Mouse (Mus musculus): ENCODE measurements around the gene Iqsec1.

The Iqsec1 gene

GRCm38 (mm10) chr6:90988648-90989317 lies at the start of gene Iqsec1:
TSS of gene Iqsec1 (minus strand) at chr6:90988685.
- peak; percentile 68 for DNase-seq (ENCODE audit: low read depth)

- DNase-seq (ENCODE audit: low read depth), result no peak
Observed at GRCm38 (mm10) chr6:91028256-91028655, 39.8 kb upstream of the Iqsec1 start.

- no peak for DNase-seq (ENCODE audit: low read depth)
Observed at GRCm38 (mm10) chr6:91020810-91021209, 32.3 kb upstream of the Iqsec1 start.

DNA sequence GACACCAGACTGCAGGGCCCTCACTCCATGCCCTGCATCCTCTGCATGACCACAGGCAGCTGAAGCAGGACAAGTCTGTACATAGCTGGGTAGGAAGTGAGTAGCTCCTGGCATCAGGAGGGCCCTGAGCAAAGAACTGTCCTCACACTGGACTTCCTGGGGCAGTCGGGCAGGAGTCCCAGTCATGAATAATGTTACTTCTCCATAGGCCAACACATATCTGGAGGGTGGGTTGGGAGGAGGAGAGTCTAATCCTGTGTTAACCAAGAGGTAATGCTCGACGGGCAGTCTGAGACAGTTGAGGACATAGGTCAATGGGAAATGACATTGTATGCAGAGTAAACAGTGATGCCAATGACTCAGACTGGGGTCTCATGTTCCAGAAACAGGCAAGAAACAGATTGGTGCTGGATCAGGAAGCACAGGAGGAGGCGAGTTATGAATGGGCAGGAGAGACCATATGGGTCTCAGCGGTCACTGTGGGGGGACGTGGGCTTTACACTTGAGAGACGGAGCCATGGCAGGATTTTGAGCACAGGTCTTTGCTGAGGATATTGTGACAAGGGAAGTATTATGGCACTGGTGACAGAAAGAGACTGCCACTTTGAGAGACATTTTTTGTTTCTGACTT lies 28.2 kb upstream of the Iqsec1 start:
- no peak for DNase-seq (ENCODE audit: low read depth)

GRCm38 (mm10) chr6:91014198-91014958 lies 25.9 kb upstream of the Iqsec1 start:
- no peak for DNase-seq (ENCODE audit: low read depth)

DNA sequence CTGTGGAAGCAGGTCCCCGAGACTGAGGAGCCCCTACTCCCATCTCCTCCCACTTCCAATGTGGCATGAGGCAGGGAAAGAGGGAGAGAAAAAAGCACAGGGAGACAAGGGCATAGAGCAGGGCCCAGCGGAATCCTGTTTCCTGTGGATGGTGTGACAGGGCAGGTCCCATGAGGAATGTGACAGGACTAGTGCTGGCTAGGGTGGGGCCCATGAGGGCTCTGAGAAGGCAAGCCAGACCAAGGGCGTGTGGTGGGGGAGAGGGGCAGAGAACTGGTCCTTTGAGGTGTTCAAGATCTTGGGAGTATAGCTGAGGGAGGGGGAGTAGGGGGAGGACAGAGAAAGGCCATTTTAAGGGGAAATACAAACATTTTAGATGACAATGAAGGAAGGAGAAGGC lies 24.0 kb upstream of the Iqsec1 start:
- DNase-seq (ENCODE audit: low read depth), result no peak

- no peak for DNase-seq (ENCODE audit: low read depth)
Observed at GRCm38 (mm10) chr6:91011568-91011967, 23.1 kb upstream of the Iqsec1 start.

DNA sequence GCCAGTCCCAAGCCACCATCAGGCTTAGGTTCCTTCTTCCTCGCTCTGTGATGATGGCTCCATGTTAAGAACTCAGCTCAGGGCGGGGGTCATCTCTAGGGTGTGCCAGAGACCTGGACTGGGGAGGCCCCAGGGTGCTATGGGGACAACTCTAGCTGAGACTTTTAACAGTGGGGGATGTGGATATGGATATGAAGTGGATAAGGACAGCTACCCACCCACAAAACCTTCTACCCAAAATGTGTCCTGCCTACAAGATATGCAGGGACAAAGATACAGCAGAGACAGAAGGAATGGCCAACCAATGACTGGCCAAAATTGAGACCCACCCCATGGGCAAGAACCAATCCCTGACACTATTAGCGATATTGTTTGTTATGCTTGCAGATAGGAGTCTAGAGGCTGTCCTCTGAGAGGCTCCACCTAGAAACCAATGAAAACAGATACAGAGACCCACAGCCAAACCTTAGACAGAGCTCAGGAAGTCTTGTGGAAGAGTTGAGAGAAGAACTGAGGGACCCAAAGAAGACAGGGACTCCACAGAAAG lies 19.9 kb upstream of the Iqsec1 start:
- DNase-seq (ENCODE audit: low read depth), result no peak

GRCm38 (mm10) chr6:91007207-91007606 lies 18.7 kb upstream of the Iqsec1 start:
- DNase-seq (ENCODE audit: low read depth), result no peak

GRCm38 (mm10) chr6:91004157-91004556 lies 15.7 kb upstream of the Iqsec1 start:
- no peak for DNase-seq (ENCODE audit: low read depth)

DNA sequence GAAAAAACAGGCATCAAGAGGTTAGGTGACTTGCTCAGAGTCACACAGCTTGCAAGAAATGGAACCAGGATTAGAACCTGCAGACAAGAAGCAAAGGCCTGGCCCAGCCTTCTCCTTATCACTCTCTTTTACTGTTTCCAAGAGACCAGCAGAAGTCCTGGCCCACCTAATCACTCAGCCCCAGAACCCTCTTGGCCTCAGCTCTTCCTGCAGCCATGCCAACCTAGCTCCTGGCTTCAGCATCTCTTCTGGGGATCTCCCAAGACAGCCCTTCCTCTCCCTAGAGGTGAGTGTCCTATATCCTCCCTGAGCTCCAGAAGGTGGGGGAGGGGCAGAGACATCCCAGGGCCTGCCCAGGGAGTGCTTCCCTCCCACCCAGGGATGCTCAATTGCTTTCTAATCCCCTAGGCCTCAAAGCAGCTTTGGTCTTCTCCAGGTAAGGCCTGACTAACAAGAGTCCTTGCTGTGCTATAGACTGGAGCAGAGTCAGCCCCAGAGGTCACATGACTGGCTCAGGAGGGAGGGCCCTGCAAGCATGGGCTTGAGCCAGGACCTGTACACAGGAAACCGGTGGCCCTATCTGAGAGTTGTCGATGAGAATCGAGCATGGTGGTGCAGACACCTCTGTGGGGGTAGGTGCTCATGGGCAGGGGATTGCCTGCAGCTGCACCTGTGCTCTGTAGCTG lies 15.0 kb upstream of the Iqsec1 start:
- no peak for DNase-seq (ENCODE audit: low read depth)

DNA sequence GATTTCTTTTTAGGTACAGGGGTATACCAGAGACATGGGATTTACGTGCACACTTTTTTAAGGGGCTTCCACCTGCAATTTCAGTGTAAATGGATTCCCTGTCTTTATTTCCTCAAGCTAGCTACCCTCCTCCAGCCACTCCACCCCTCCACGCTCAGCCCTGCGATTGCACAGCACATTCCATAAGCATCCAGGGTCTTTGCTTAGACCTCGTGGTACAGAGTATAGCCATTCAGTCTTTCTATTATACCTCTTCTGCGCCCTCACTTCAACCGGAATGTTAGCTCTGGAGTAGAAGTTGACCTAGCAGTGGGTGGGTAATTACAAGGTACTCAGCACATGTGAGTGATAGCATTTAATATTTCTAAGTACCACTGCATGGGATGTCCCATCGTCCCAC lies 13.1 kb upstream of the Iqsec1 start:
- DNase-seq (ENCODE audit: low read depth), result no peak

GRCm38 (mm10) chr6:91000819-91001525 lies 12.5 kb upstream of the Iqsec1 start:
- no peak for DNase-seq (ENCODE audit: low read depth)

- no peak for DNase-seq (ENCODE audit: low read depth)
Observed at GRCm38 (mm10) chr6:90999176-90999575, 10.7 kb upstream of the Iqsec1 start.

DNA sequence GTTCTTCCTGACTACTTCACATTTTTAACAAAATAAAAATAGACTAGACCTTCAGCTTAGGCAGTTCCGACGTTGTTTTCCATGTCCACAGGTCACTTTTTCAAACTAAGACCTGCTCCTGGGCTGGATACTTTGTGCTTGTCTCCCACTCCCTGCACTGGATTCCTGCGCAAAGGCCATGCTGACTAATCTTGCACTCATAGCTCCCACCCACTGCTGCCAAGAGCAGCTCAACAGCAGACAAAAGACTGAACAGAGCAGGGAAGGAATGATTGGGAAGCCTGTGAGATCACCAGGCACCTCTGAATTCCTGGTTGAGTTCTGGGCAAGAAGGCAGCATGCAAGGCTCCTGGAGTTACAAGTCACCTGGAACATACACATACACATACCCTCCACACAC lies 8.5 kb upstream of the Iqsec1 start:
- DNase-seq (ENCODE audit: low read depth), result no peak

GRCm38 (mm10) chr6:90996181-90996580 lies 7.7 kb upstream of the Iqsec1 start:
- no peak for DNase-seq (ENCODE audit: low read depth)

DNA sequence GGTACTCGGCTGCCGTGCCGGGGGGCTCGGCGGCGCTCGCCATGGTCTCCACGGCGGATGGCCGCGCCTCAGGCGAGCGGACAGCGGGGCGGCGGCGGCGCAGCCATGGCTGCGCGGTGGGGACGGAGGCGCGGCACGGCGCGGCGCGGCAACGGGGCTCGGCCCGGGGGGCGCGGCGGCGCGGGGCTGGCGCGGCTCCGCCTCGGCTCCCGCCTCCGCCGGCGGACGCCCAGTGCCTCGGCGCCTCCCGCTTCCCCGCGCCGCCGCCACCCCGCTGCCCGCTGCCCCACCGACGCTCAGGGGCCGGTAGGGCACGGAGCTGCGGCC lies 223 bp downstream of the Iqsec1 start:
- no peak for DNase-seq (ENCODE audit: low read depth)

GRCm38 (mm10) chr6:90987561-90988298 lies 755 bp downstream of the Iqsec1 start:
- DNase-seq (ENCODE audit: low read depth), result peak; percentile 11

- DNase-seq (ENCODE audit: low read depth), result no peak
Observed at GRCm38 (mm10) chr6:90984101-90984500, 4.4 kb downstream of the Iqsec1 start.

- no peak for DNase-seq (ENCODE audit: low read depth)
Observed at GRCm38 (mm10) chr6:90974279-90974678, 14.2 kb downstream of the Iqsec1 start.

DNA sequence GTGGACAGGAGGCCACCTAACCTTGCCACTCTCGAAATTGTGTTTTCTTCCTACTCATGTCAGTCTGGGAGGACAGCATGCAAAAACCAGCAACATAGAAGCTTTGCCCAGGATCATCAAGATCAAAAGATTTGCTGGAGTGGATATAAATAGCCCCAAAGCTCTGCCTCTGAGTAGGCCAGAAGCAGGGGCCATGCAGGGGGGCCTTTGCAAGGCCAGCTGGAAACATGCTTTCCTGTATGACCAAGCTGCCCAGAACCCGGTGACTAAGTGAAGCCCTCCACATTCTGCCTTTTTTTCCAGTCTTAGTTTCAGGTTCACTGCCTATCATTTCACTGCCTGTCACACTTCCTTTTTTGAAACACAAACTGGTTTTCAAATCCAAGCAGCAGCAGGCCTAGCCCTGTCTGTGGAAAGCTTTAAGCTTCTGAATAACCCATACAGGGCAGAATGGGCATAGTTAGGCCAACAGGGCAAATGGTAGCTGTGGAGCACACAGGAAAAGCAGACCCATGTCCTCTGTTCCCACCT lies 19.1 kb downstream of the Iqsec1 start:
- no peak for DNase-seq (ENCODE audit: low read depth)

All from naive thymus-derived CD4-positive, alpha-beta T cell, adult 2 months (primary cell).